In the genomic region with DNA sequence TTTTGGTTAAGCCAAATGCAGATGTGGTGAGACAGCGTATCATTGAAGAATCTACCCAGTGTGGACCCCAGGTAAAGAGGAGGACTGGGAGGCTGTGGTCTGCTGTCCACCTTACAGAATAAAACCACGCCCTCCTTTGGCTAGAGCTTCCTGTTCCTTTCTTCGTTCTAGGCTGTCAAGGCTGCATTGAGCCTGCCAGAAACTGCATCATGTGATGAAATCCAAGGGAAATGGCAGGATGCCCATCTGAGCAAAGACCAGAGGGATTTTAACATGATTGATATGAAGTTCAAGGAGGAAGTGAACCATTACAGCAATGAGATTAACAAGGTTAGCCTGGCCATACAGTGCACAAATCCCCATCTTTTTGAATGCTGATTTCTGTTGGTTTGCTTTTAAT, we compare ENCODE assay signal across 9 mouse cellular contexts. TPM values are rescaled to one million over a fixed set of nuclear protein-coding genes. Genes with fewer than 3 reads are reported as not detected.
DNase-seq lines count a peak whose midpoint lies in the region; ATAC-seq and TF ChIP-seq lines count a peak whose summit lies in the region.
"Had no signal": no experiment of that assay in that cellular context is flagged by ENCODE, and none has a peak within 500 bp of the region (broad histone marks: within the 10 kb centered on the region; RNA-seq: fewer than 3 reads in every experiment).

No protein-coding gene starts in this region.

- no peak for TF ChIP-seq CTCF in bone marrow, adult 2 months (IDR thresholded peaks at IDR 0.05; ENCODE audit: control insufficient read depth, insufficient read depth, low read length)

- intact Hi-C loops in gastrocnemius, postnatal 14 days (cut with DNase I; ENCODE audit: low total_unique reads): no loop called here

- peak overlapping the region; percentile 2; the same call in 1 of the 2 replicates for H3K27ac ChIP-seq in bone marrow, adult 2 months (ENCODE audit: control insufficient read depth, insufficient read depth, low read depth, low read length, poor library complexity)
- H3K27ac ChIP-seq in midbrain, embryonic 10.5 days (replicated peaks): no peak overlapping the region
- no peak overlapping the region for H3K27ac ChIP-seq in forebrain, embryonic 12.5 days

- H3K4me2 ChIP-seq in forebrain, embryonic 12.5 days: no peak overlapping the region

- WGBS in bone marrow, adult 2 months: 47% methylated on average over 3 of the region's 3 CpGs
- WGBS in midbrain, embryonic 10.5 days: 85% methylated on average over 3 of the region's 3 CpGs
- WGBS in forebrain, embryonic 12.5 days: 90% methylated on average over 3 of the region's 3 CpGs

- H3K9ac ChIP-seq in forebrain, embryonic 12.5 days: no peak overlapping the region

- ATAC-seq in forebrain, embryonic 12.5 days (ENCODE audit: low FRiP score): no peak

- H3K27me3 ChIP-seq in midbrain, embryonic 10.5 days (ENCODE audit: low read depth, poor library complexity, severe bottlenecking): no peaks in the 10 kb centered on the region
- H3K27me3 ChIP-seq in forebrain, embryonic 12.5 days: no peaks in the 10 kb centered on the region

- peaks cover 81% of the 10 kb centered on the region for H3K36me3 ChIP-seq in midbrain, embryonic 10.5 days
- H3K36me3 ChIP-seq in forebrain, embryonic 12.5 days (replicated peaks): peaks cover 68% of the 10 kb centered on the region

- DNase-seq in gastrocnemius, postnatal 14 days: peak; percentile 32
- no peak for DNase-seq in gastrocnemius, postnatal 4 days (ENCODE audit: low spot score in 2 of 2)
- DNase-seq in 416B (ENCODE audit: low read depth): peak; percentile 73
- DNase-seq in kidney, postnatal 36 days: peak; percentile 80 to 90
- no peak for DNase-seq in midbrain, embryonic 10.5 days (ENCODE audit: low spot score)
- no peak for DNase-seq in layer of hippocampus, adult 8-10 months (ENCODE audit: low spot score in 2 of 2)
- DNase-seq: cerebellum, adult 11-12 months had no signal

- H3K4me3 ChIP-seq in bone marrow, adult 2 months (replicated peaks; ENCODE audit: control insufficient read depth, low read depth, low read length): no peak overlapping the region
- no peak overlapping the region for H3K4me3 ChIP-seq in midbrain, embryonic 10.5 days
- no peak overlapping the region for H3K4me3 ChIP-seq in forebrain, embryonic 12.5 days (replicated peaks)

- TF ChIP-seq POLR2A in bone marrow, adult 2 months (IDR thresholded peaks at IDR 0.05; ENCODE audit: borderline replicate concordance, control insufficient read depth, low read depth, low read length): no peak

- H3K9me3 ChIP-seq in midbrain, embryonic 10.5 days (replicated peaks): no peaks in the 10 kb centered on the region
- no peaks in the 10 kb centered on the region for H3K9me3 ChIP-seq in forebrain, embryonic 12.5 days

- H3K4me1 ChIP-seq in bone marrow, adult 2 months (ENCODE audit: control insufficient read depth, insufficient read depth, low read length): peaks cover 6% of the 10 kb centered on the region; the same call in 1 of the 2 replicates
- no peaks in the 10 kb centered on the region for H3K4me1 ChIP-seq in midbrain, embryonic 10.5 days
- H3K4me1 ChIP-seq in forebrain, embryonic 12.5 days: no peaks in the 10 kb centered on the region

RNA-seq across cellular contexts. Expression of a gene that starts 41.7 kb away (rescaled TPM):
- 10 to 100 TPM; 31.3 to 35.4 TPM for total RNA-seq in gastrocnemius, postnatal 14 days (2021)
- total RNA-seq in gastrocnemius, postnatal 4 days (2021): 10 to 100 TPM; 35.7 to 44.8 TPM
- polyA plus RNA-seq in bone marrow, adult 2 months (2011; ENCODE audit: insufficient read depth, insufficient read length, low replicate concordance, missing spikeins): 13.4 and 21.0 TPM in 2 replicates
- polyA plus RNA-seq in midbrain, embryonic 10.5 days (2016; fragmentation: Nextera tagmentation; extraction: Ambion mirVana): 40.2 and 43.0 TPM in 2 replicates
- 10 to 100 TPM; 31.5 to 41.4 (median 35.3) TPM for total RNA-seq in layer of hippocampus, adult 8-10 months (2022)
- 33.3 and 40.5 TPM in 2 replicates for polyA plus RNA-seq in forebrain, embryonic 12.5 days (2016; fragmentation: Nextera tagmentation; extraction: Ambion mirVana)

RNA-seq across cellular contexts. Expression of a gene that starts 42.0 kb away (rescaled TPM):
- total RNA-seq in gastrocnemius, postnatal 14 days (2021): 10 to 100 TPM; 70.4 to 78.1 TPM
- 10 to 100 TPM; 70.1 to 85.6 TPM for total RNA-seq in gastrocnemius, postnatal 4 days (2021)
- polyA plus RNA-seq in bone marrow, adult 2 months (2011; ENCODE audit: insufficient read depth, insufficient read length, low replicate concordance, missing spikeins): 51.4 and 76.2 TPM in 2 replicates
- polyA plus RNA-seq in midbrain, embryonic 10.5 days (2016; fragmentation: Nextera tagmentation; extraction: Ambion mirVana): 139 and 147 TPM in 2 replicates
- total RNA-seq in layer of hippocampus, adult 8-10 months (2022): 10 to 100 TPM; 68.3 to 81.5 (median 73.6) TPM
- 120 and 126 TPM in 2 replicates for polyA plus RNA-seq in forebrain, embryonic 12.5 days (2016; fragmentation: Nextera tagmentation; extraction: Ambion mirVana)

Comparison
In these comparisons a context has a peak if more than half of its experiments do, and no peak if none do; other contexts are left out.
1. DNase-seq: peak in gastrocnemius, postnatal 14 days (single experiment), 416B (single experiment) and kidney, postnatal 36 days (2 of 2); none in gastrocnemius, postnatal 4 days (0 of 2), midbrain, embryonic 10.5 days (single experiment) and layer of hippocampus, adult 8-10 months (0 of 2).